Mouse (Mus musculus): ENCODE measurements around the gene Wfikkn2.

Wfikkn2 gene

GRCm38 (mm10) chr11:94225985-94226384 is 19.8 kb downstream of the Wfikkn2 start:
- no peak for DNase-seq (ENCODE audit: extremely low read depth, low read depth)

GRCm38 (mm10) chr11:94223531-94223930 is 22.3 kb downstream of the Wfikkn2 start:
- no peak for DNase-seq (ENCODE audit: extremely low read depth, low read depth)

GRCm38 (mm10) chr11:94221257-94221656 is 24.5 kb downstream of the Wfikkn2 start:
- DNase-seq (ENCODE audit: extremely low read depth, low read depth), result no peak

GRCm38 (mm10) chr11:94216247-94216646 is 29.6 kb downstream of the Wfikkn2 start:
- DNase-seq (ENCODE audit: extremely low read depth, low read depth), result no peak

GRCm38 (mm10) chr11:94215581-94215980 is 30.2 kb downstream of the Wfikkn2 start:
- no peak for DNase-seq (ENCODE audit: extremely low read depth, low read depth)

GRCm38 (mm10) chr11:94213735-94214594 is 31.8 kb downstream of the Wfikkn2 start:
- no peak for DNase-seq (ENCODE audit: extremely low read depth, low read depth)

- DNase-seq (ENCODE audit: extremely low read depth, low read depth), result no peak
Observed at GRCm38 (mm10) chr11:94212997-94213396, 32.8 kb downstream of the Wfikkn2 start.

- no peak for DNase-seq (ENCODE audit: extremely low read depth, low read depth)
Observed at GRCm38 (mm10) chr11:94212489-94212836, 33.3 kb downstream of the Wfikkn2 start.

GRCm38 (mm10) chr11:94211651-94212488 is 33.9 kb downstream of the Wfikkn2 start:
- DNase-seq (ENCODE audit: extremely low read depth, low read depth), result no peak

- DNase-seq (ENCODE audit: extremely low read depth, low read depth), result peak; percentile 94
Observed at GRCm38 (mm10) chr11:94211124-94211603, 34.6 kb downstream of the Wfikkn2 start, which contains the start of gene Tob1. Gene Tob1, plus strand, starts transcription at chr11:94211454.

- DNase-seq (ENCODE audit: extremely low read depth, low read depth), result peak; percentile 96
Observed at GRCm38 (mm10) chr11:94210191-94211086, 35.4 kb downstream of the Wfikkn2 start.

GRCm38 (mm10) chr11:94209695-94210131 is 36.1 kb downstream of the Wfikkn2 start:
- DNase-seq (ENCODE audit: extremely low read depth, low read depth), result no peak

- no peak for DNase-seq (ENCODE audit: extremely low read depth, low read depth)
Observed at GRCm38 (mm10) chr11:94208811-94209675, 36.8 kb downstream of the Wfikkn2 start.

- no peak for DNase-seq (ENCODE audit: extremely low read depth, low read depth)
Observed at GRCm38 (mm10) chr11:94206398-94207114, 39.2 kb downstream of the Wfikkn2 start.

GRCm38 (mm10) chr11:94203066-94203465 is 42.7 kb downstream of the Wfikkn2 start:
- no peak for DNase-seq (ENCODE audit: extremely low read depth, low read depth)

GRCm38 (mm10) chr11:94202106-94202505 is 43.7 kb downstream of the Wfikkn2 start:
- no peak for DNase-seq (ENCODE audit: extremely low read depth, low read depth)

- no peak for DNase-seq (ENCODE audit: extremely low read depth, low read depth)
Observed at GRCm38 (mm10) chr11:94200422-94200821, 45.4 kb downstream of the Wfikkn2 start.

GRCm38 (mm10) chr11:94199771-94200170 is 46.0 kb downstream of the Wfikkn2 start:
- no peak for DNase-seq (ENCODE audit: extremely low read depth, low read depth)

- DNase-seq (ENCODE audit: extremely low read depth, low read depth), result no peak
Observed at GRCm38 (mm10) chr11:94198405-94199146, 47.2 kb downstream of the Wfikkn2 start.
